Mouse (Mus musculus): ENCODE results near the gene Plpp1. TPM values are rescaled to one million over a fixed set of nuclear protein-coding genes. Genes with fewer than 3 reads are reported as not detected.
A peak's percentile ranks its signal among the peaks of the same experiment; 100 is the strongest.

Gene Plpp1
- polyA plus RNA-seq, 1 experiment from 2014 or later, result 65.1 TPM

DNA sequence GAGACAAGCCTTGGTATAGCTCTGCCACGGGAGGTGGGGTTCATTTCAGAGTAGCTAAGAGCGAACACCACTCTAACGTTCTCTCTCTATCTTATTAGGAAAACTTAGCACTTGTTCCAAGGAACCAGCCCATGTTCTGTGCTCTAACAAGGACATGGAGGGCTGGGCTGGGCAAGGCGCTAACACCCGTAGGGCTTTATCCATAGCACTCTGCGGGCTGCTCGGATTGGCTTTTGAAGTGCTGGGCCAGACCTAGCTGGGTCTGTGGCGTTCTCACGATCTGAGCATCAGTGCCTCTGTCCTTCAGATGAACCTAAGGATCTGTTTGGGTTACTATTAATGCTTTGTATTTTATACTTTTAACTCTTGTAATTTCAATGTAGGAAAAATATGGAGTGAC is 60.3 kb downstream of the Plpp1 start:
- H3K27ac ChIP-seq, result no peak overlapping the region
- H3K9ac ChIP-seq, result no peak overlapping the region
- no peak for DNase-seq (ENCODE audit: low spot score)
- 95% methylated on average over 9 of the region's 9 CpGs for WGBS
- no peak overlapping the region for H3K4me3 ChIP-seq (replicated peaks; ENCODE audit: low read length)
- H3K36me3 ChIP-seq (replicated peaks; ENCODE audit: control insufficient read depth, insufficient read depth), result peaks cover 48% of the 10 kb centered on the region
- ATAC-seq (ENCODE audit: low FRiP score), result no peak
- no peaks in the 10 kb centered on the region for H3K9me3 ChIP-seq (ENCODE audit: control insufficient read depth, low read length)
- H3K4me2 ChIP-seq (replicated peaks), result no peak overlapping the region
- H3K27me3 ChIP-seq (ENCODE audit: control insufficient read depth, insufficient read depth, low read length), result no peaks in the 10 kb centered on the region
- H3K4me1 ChIP-seq (replicated peaks; ENCODE audit: control insufficient read depth, insufficient read depth, low read length), result no peaks in the 10 kb centered on the region

DNA sequence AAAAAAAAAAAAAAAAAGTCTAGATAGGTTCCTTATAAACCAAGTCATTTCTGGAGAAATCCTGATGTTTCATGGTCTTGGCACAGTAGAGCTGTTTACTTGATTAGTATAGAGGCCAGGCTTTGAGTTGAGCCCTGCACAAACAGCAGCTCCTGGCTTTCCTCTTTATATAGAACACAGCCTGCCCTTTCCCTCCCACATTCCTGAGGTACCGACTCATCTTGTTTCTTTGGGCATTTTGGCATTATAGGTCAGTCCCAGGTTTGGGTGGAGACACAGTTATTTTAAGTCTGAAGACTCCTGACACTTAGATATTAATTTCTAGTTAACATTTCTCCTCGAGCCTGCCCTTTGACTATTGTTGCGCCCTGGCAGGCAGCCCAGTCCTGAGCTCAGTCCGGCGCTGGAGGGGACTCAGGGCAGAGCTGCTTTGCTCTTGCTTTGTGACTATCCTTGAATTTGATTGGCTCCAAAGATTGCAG is 61.3 kb downstream of the Plpp1 start:
- peaks cover 53% of the 10 kb centered on the region for H3K36me3 ChIP-seq (replicated peaks; ENCODE audit: control insufficient read depth, insufficient read depth)
- H3K4me2 ChIP-seq (replicated peaks), result no peak overlapping the region
- DNase-seq (ENCODE audit: low spot score) (no peak), ATAC-seq (ENCODE audit: low FRiP score) (peak; percentile 51; the same call in 1 of the 2 replicates)
- 58% methylated on average over 5 of the region's 5 CpGs for WGBS
- no peak overlapping the region for H3K27ac ChIP-seq
- H3K9me3 ChIP-seq (ENCODE audit: control insufficient read depth, low read length), result no peaks in the 10 kb centered on the region
- no peaks in the 10 kb centered on the region for H3K27me3 ChIP-seq (ENCODE audit: control insufficient read depth, insufficient read depth, low read length)
- H3K9ac ChIP-seq, result no peak overlapping the region
- H3K4me3 ChIP-seq (replicated peaks; ENCODE audit: low read length), result no peak overlapping the region
- no peaks in the 10 kb centered on the region for H3K4me1 ChIP-seq (replicated peaks; ENCODE audit: control insufficient read depth, insufficient read depth, low read length)

DNA sequence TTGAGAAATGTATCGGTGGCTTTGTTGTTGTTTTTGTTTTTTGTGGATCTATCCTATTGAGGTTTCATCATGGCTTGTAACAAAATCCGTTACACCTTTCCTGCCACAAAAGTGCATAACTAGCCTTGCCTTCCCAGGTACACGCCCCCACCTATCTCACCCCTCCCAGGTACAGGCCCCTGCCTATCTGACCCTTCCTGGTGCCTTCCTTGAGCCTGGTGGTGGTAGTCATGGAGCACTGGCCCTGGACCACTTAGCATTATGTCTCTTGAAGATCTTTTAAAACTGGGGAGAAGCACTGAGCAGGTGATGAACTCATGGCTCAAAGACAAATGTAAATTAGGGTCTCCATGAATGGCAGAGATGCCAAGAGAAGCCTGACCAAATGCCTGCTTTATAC is 61.8 kb downstream of the Plpp1 start:
- Histone ChIP-seq H3K27ac (no peak overlapping the region), H3K36me3 (replicated peaks; ENCODE audit: control insufficient read depth, insufficient read depth) (peaks cover 53% of the 10 kb centered on the region), H3K4me2 (replicated peaks) (no peak overlapping the region), H3K27me3 (ENCODE audit: control insufficient read depth, insufficient read depth, low read length) (no peaks in the 10 kb centered on the region), H3K9ac (no peak overlapping the region), H3K4me1 (replicated peaks; ENCODE audit: control insufficient read depth, insufficient read depth, low read length) (no peaks in the 10 kb centered on the region), H3K9me3 (ENCODE audit: control insufficient read depth, low read length) (no peaks in the 10 kb centered on the region), H3K4me3 (replicated peaks; ENCODE audit: low read length) (no peak overlapping the region)
- 71% methylated on average over 3 of the region's 3 CpGs for WGBS
- no peak for DNase-seq (ENCODE audit: low spot score)
- no peak for ATAC-seq (ENCODE audit: low FRiP score)

DNA sequence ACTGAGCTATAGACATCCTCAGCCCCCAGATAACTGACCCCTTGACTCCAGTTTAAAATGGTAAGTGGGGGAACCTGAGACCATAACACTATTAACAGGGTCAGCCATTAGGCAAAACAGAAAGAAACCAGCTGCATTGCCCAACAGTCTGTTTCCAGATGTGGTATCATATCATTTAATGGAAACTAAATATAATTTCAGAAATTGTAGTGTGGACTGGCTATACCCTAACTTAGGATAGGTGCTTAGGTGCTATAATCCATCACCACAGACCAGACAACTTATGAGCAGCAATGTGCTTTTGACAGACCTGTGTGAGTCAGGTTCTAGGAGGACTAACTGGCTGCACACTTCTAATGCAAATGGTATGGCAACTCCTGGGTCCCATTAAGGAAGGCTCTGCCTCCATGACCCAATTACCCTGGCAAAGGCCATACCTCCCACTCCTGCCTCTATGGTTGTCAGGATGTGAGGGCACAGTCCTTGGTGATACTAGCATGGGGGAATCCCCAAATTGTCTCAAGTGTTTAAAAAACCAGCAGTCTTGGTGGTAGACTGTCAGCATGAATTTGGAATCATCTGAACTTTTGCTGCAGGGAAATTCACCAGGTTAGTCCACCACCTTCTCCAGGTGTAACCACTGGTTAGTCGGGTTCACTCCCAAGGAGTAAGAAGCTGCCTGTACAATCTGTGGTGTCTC is 62.5 kb downstream of the Plpp1 start:
- ATAC-seq (ENCODE audit: low FRiP score), result no peak
- Histone ChIP-seq H3K36me3 (replicated peaks; ENCODE audit: control insufficient read depth, insufficient read depth) (peaks cover 60% of the 10 kb centered on the region), H3K4me2 (replicated peaks) (no peak overlapping the region), H3K9ac (no peak overlapping the region), H3K9me3 (ENCODE audit: control insufficient read depth, low read length) (no peaks in the 10 kb centered on the region), H3K27ac (no peak overlapping the region), H3K4me3 (replicated peaks; ENCODE audit: low read length) (no peak overlapping the region), H3K27me3 (ENCODE audit: control insufficient read depth, insufficient read depth, low read length) (no peaks in the 10 kb centered on the region), H3K4me1 (replicated peaks; ENCODE audit: control insufficient read depth, insufficient read depth, low read length) (no peaks in the 10 kb centered on the region)
- no peak for DNase-seq (ENCODE audit: low spot score)
- whole genome bisulfite sequencing, result 97% methylated on average over 1 of the region's 1 CpGs

DNA sequence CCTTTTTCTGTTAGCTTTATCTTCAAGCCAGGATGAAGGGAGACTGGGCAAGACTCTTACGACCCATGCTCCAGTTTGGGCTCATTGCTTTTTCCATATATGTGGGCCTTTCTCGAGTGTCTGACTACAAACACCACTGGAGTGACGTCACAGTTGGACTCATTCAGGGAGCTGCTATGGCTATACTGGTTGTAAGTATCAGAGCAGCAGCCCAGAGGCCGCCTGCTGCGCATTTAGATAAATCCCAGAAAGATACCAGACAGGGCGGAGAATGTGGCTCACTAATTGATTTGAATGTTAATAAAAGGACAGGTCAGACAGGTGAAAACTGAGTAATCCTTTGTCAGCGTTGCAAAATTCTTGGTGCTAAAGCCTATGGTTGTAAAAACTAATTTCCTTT is 66.2 kb downstream of the Plpp1 start:
- 90% methylated on average over 7 of the region's 7 CpGs for WGBS
- ATAC-seq (ENCODE audit: low FRiP score) (no peak), DNase-seq (ENCODE audit: low spot score) (no peak)
- Histone ChIP-seq H3K4me2 (replicated peaks) (no peak overlapping the region), H3K4me1 (replicated peaks; ENCODE audit: control insufficient read depth, insufficient read depth, low read length) (no peaks in the 10 kb centered on the region), H3K27ac (no peak overlapping the region), H3K9me3 (ENCODE audit: control insufficient read depth, low read length) (no peaks in the 10 kb centered on the region), H3K27me3 (ENCODE audit: control insufficient read depth, insufficient read depth, low read length) (no peaks in the 10 kb centered on the region), H3K4me3 (replicated peaks; ENCODE audit: low read length) (no peak overlapping the region), H3K36me3 (replicated peaks; ENCODE audit: control insufficient read depth, insufficient read depth) (peaks cover 74% of the 10 kb centered on the region), H3K9ac (no peak overlapping the region)

DNA sequence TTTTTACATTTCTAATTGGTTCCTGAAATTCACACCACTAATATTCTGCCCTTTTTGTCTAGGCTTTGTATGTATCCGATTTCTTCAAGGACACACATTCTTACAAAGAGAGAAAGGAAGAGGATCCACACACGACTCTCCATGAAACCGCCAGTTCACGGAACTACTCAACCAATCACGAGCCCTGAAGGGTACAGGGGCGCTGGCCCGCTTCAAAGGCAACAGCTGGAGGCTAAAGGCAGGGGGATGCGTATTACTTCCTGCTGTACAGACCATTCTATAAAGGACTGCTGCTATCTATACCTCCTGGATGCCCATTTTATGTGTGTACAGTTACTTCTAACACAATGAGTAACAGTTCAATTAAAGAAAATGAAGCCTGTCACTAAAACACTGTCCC is 66.8 kb downstream of the Plpp1 start:
- Histone ChIP-seq H3K27ac (no peak overlapping the region), H3K9ac (no peak overlapping the region), H3K4me2 (replicated peaks) (no peak overlapping the region), H3K4me1 (replicated peaks; ENCODE audit: control insufficient read depth, insufficient read depth, low read length) (no peaks in the 10 kb centered on the region), H3K9me3 (ENCODE audit: control insufficient read depth, low read length) (no peaks in the 10 kb centered on the region), H3K27me3 (ENCODE audit: control insufficient read depth, insufficient read depth, low read length) (no peaks in the 10 kb centered on the region), H3K4me3 (replicated peaks; ENCODE audit: low read length) (no peak overlapping the region), H3K36me3 (replicated peaks; ENCODE audit: control insufficient read depth, insufficient read depth) (peaks cover 80% of the 10 kb centered on the region)
- DNase-seq (ENCODE audit: low spot score), result no peak
- WGBS, result 94% methylated on average over 8 of the region's 8 CpGs
- ATAC-seq (ENCODE audit: low FRiP score), result no peak

DNA sequence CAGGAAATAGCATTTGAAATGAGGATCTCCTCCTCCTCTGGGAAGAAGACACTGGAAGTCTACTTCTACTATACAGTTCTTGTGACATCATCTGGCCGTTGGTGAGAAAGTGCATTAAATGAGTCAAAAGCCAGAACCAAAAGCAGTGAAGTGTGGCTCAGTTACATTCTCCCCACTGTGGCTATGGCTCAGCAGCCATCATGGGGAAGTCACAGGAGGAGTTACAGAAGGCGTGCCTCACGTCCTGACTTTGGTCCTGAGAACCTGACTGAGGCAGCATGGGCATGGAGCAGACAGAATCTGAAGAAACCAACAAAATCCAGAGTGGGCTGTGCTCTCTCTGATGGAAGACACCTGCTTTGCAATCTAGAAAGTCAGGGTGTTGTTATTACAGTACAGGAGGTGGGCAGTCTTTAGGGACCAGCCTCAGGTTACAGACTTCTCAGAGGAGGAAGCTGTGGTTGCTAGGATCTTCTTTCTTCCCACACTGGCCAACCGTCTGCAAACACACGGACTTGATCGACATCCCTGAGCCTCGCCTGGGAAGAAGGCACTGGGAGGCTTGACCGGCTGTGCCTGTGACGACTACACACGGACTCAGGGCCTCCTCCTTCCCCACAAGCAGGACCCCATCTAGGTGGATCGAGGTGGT is 69.6 kb downstream of the Plpp1 start:
- no peak overlapping the region for H3K4me3 ChIP-seq (replicated peaks; ENCODE audit: low read length)
- H3K9me3 ChIP-seq (ENCODE audit: control insufficient read depth, low read length), result no peaks in the 10 kb centered on the region
- peaks cover 95% of the 10 kb centered on the region for H3K36me3 ChIP-seq (replicated peaks; ENCODE audit: control insufficient read depth, insufficient read depth)
- H3K4me1 ChIP-seq (replicated peaks; ENCODE audit: control insufficient read depth, insufficient read depth, low read length), result no peaks in the 10 kb centered on the region
- H3K27ac ChIP-seq, result no peak overlapping the region
- H3K27me3 ChIP-seq (ENCODE audit: control insufficient read depth, insufficient read depth, low read length), result no peaks in the 10 kb centered on the region
- no peak overlapping the region for H3K9ac ChIP-seq
- DNase-seq (ENCODE audit: low spot score) (no peak), ATAC-seq (ENCODE audit: low FRiP score) (no peak)
- 90% methylated on average over 11 of the region's 11 CpGs for WGBS
- no peak overlapping the region for H3K4me2 ChIP-seq (replicated peaks)

DNA sequence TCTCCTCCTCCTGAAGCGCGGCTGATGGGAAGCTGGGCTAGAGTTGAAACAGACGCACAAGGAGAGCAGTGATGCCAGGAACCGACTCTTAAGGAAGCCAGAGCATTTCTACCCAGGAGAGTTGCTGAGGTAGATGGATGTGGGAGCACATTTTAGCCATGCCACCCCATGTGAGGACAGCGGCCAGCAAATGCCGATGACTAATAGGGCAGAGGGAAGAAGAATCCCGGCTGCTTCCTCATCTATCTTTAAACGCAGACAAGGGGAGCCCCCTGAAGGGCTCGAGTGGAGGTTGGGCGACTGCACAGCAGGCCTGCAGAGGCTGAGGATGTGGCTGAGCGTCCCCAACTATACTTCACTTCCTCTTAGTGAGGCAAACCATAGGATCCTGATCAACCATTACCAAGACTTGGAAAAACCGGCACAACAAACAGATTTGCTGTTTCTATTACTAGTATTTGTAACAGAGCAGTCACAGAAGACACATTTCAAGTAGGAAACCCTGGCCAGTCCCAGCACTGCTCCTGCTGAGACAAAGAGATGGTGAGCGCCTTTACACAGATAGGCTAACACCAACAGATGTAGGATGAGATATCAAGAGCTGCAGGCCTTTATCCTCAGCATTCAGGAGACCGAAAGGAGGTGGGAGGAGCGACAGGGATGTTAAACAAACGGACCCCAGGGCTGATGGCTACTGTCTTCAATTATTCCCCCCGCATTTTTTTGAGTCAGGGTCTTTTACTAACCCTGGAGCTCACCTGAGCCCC is 71.1 kb downstream of the Plpp1 start:
- Histone ChIP-seq H3K9me3 (ENCODE audit: control insufficient read depth, low read length) (no peaks in the 10 kb centered on the region), H3K4me3 (replicated peaks; ENCODE audit: low read length) (no peak overlapping the region), H3K4me1 (replicated peaks; ENCODE audit: control insufficient read depth, insufficient read depth, low read length) (no peaks in the 10 kb centered on the region), H3K4me2 (replicated peaks) (no peak overlapping the region), H3K27me3 (ENCODE audit: control insufficient read depth, insufficient read depth, low read length) (no peaks in the 10 kb centered on the region), H3K9ac (no peak overlapping the region), H3K36me3 (replicated peaks; ENCODE audit: control insufficient read depth, insufficient read depth) (peaks cover 95% of the 10 kb centered on the region), H3K27ac (no peak overlapping the region)
- DNase-seq (ENCODE audit: low spot score) (no peak), ATAC-seq (ENCODE audit: low FRiP score) (no peak)
- 83% methylated on average over 17 of the region's 17 CpGs for WGBS

DNA sequence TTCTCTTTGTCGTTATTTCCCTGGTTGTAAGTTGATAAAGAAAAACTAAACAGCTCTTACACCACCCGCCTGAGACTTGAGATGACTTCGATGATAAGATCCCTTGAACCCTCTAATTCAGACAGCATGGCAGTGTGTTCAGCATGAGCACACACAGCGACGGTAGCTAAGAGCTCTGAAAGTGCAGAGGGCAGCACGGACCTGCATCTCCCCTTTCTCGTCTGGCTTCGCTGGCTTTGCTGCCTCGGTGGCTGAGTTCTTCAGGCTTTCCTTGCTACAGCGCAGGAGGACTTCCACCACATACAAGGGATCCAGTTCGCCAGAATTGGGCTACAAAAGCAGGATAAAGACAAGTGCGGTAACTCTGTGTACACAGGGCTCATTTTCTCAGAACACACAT is 86.6 kb downstream of the Plpp1 start:
- 93% methylated on average over 12 of the region's 12 CpGs for WGBS
- H3K9ac ChIP-seq, result no peak overlapping the region
- H3K27ac ChIP-seq, result no peak overlapping the region
- ATAC-seq (ENCODE audit: low FRiP score) (no peak), DNase-seq (ENCODE audit: low spot score) (no peak)
- no peaks in the 10 kb centered on the region for H3K9me3 ChIP-seq (ENCODE audit: control insufficient read depth, low read length)
- no peaks in the 10 kb centered on the region for H3K27me3 ChIP-seq (ENCODE audit: control insufficient read depth, insufficient read depth, low read length)
- H3K4me3 ChIP-seq (replicated peaks; ENCODE audit: low read length), result no peak overlapping the region
- no peak overlapping the region for H3K4me2 ChIP-seq (replicated peaks)
- peaks cover 87% of the 10 kb centered on the region for H3K36me3 ChIP-seq (replicated peaks; ENCODE audit: control insufficient read depth, insufficient read depth)
- no peaks in the 10 kb centered on the region for H3K4me1 ChIP-seq (replicated peaks; ENCODE audit: control insufficient read depth, insufficient read depth, low read length)
